Mouse (Mus musculus): ENCODE data around the gene Slc13a2.

Slc13a2 gene

DNA sequence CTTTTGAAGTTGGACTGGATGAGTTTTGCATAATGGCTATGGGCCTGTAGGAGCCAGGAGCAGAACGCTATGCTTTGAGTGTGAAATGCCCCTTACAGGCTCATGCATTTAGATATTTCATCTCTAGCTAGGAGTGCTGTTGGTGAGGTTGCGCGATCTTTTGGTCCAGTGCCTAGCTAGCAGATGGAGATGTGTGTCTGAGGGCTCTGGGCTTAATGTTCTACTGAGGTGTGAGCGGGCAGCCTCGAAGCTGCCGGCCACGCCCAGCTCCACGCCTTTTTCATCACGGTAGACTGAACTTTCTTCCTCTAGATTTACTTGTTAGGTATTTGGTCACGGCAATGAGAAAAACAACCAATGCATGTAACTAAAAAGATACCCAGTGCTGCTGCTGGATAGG is 9.2 kb upstream of the Slc13a2 start:
- DNase-seq, result peak; percentile 67

DNA sequence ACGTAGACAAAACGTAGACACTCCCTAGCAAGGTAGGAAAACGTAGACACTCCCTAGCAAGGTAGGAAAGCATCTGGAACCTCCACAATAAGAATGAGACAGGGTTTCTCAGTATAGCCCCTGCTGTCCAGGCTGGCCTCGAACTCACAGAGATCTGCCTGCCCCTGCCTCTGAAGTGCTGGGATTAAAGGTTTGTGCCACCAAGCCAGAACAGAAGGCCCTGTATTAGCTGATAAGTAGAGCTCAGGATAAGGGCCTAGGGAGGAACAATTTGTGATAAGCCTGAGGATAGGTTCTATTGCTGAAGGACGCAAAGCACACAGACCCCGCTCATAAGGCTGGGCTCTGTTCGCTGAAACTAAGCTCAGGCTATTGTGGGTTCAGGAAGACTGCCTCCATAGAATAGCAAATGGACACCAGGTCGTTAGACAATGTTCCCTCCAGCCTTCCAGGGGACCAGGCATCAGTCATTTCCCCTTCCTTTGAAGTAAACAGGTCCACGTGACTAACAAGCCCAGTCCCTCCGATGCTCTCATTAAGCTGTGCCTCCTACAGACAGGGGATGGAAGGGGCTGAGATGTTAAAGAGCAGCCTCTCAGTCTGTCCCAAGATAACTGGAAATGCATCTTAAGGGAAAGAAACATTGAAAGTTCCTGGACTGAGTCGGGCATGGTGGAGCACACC is 8.3 kb upstream of the Slc13a2 start:
- no peak for DNase-seq

DNA sequence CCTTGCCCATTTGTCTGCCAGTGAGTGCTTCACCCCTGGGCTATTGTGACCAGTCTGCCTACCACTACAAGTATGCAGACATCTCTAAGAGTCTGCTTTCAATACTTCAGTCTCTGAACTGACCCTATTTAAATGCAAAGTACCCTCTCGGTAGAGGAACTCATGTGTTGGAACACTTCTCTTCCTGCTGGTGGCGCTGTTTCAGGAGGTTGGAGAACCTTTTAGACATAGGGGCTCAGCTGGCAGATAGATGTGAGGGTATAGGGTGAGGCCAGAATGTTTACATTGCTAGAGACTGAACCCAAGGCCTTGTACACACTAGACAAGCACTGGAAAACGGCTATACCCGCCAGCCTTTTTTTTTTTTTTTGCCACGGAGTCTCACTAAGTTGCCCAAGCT is 6.3 kb upstream of the Slc13a2 start:
- DNase-seq, result no peak

DNA sequence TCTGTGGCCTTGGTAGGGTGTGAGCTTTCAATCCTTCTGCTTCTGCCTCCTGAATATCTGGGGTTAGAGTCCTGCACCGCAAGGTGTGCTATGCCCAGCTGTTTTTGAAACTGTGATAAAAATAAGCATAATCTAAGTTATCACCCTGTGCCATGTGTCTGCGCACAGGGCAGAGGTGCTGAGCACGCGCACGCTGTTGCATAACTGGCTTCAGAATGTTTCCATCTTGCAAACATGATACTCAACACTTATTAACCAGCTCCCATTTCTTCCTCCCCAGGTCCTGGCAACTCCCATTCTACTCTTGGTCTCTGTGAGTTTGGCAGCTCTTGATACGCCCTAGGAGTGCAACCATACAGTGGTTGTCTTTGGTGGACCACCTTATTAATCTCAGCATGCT is 5.6 kb upstream of the Slc13a2 start:
- DNase-seq, result no peak

DNA sequence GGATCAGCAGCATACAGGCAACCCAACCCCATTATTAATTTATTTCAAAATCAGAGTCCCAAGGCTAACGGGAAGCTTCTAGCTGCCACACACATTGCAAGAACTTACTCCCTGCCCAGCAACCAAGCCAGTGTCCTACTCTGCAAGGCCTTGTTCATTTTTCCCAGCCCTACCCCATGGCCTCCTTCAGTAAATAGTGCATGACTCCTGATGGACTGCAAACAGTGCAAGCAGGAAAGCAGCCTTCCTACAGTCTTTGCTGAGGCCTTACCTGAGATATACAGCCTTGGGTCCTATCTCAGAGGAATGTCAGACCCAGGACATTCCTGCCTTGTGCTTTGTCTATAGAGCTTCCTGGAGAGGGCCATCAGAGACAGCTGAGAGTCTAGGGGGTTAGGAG is 3.6 kb upstream of the Slc13a2 start:
- DNase-seq, result no peak

DNA sequence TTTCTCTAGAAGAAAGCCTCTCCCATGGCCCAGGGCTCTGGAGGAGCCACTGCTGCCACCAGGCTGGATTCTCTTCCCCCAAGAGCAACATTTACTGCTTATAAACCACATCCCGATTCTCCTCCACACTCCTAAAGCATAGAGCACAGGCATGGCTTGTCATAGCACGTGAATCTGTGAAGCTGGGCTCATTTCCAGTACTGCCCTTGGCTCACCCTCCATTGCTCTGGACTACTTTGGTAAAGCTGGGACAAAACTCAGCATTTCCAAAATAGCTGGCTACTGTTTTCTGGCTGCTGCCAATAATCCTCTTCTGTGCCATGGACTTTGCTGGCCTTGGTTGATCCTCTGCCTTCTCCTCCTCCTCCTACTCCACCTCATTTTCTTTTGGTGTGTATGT is 2.3 kb upstream of the Slc13a2 start:
- DNase-seq, result peak; percentile 60

DNA sequence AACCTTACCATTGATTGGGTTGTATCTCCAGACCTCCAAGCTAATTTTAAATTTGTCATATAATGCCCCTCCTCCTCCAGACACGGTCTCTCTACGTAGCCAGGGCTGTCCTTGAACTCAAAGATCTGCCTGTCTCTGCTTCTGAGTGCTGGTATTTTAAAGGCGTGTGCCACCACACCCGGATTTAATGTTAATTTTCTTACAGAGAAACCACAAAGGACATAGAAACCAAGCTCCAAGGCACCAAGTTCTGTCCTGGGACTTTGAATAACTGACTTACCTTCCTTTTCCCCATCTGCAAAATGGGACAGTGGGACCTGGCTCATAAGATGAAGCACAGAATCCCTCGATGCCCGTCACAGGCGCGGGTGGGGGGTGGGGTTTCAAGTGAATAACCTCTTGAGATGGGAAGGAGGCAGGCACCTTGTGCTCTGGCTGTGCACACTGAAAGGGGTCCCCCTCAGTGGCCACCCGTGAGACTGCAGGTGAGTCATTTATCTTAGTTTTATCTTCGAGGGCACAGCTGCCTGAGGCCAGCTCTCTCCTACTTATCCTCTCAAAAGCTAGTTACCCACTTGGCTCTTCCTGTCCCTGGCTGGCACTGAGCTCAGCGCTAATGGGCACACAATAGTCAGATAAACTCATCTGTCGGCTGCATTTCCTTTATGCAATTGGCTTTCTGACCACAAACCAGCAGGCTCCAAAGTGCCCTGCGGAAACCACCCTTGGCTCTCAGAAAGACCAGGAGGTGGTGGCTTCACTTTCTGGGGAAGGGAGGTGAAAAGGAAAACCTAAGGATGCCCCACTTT is 612 bp downstream of the Slc13a2 start:
- no peak for DNase-seq

DNA sequence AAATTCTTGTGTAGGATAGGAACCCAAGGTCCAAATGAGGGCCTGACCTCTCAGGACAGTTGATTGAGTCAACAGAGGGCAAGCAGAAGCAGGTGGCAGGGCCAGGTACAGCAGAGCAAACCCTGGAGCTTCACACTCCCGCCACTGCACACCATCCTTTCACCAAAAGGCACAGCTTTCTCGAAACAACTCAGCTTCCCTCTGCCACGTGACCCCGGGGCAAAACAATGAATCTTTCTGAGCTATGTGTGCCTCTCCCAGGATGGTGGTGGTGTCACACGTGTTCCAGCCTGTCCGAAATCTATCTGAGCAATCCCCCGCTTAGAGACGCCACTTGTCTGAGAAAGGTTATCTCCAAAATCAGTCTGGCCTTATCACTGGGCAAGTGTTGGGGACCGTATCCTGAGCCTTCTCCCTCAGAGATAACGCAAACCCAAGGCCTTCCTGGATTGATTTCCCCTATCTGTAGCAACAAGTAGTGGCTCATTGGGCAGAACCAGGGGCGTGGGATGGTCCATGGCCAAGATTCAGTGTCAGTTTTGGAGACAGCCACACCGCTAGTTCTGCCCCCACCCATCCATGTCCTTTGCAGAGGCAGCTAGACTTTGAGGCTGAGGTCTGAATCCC is 1.6 kb downstream of the Slc13a2 start:
- DNase-seq, result no peak

DNA sequence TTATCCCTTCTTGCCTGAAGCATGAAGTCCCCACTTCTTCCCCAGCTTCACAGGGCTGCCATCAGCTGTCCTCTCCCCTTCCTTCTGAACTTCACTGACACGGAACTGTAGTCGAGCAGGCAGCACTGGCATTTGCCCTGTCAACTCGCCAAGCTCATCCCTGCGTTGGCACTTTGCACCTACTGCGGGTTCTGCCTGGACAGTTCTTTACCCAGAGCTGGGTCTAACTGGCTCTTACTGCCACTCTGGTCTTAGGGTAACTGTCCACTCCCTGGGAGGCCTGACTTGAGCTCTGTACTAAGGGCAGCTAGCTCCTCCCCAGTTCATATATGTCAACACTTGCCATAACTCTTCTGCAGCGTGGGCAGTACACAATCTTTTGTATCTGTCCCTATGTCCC is 5.2 kb downstream of the Slc13a2 start:
- peak; percentile 56 to 57 for DNase-seq

DNA sequence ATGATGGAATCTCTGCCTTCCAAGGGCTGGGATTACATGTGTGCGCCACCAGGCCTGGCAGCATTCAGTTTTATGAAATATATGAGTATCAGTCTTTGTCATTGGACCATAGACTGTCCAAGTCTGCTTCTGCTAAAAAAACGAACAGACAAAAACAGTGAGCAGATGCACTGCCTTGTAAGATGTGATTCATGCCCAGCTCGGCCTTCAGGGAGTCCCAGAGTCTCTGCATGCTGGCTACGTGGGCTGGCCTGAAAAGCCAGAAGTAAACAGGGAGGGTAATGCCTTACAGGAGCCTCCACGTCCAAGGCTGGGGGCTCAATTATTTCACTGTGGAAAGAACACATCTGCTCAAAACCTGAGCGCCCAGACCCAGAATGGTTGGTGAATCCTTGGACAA is 9.2 kb downstream of the Slc13a2 start:
- no peak for DNase-seq

DNA sequence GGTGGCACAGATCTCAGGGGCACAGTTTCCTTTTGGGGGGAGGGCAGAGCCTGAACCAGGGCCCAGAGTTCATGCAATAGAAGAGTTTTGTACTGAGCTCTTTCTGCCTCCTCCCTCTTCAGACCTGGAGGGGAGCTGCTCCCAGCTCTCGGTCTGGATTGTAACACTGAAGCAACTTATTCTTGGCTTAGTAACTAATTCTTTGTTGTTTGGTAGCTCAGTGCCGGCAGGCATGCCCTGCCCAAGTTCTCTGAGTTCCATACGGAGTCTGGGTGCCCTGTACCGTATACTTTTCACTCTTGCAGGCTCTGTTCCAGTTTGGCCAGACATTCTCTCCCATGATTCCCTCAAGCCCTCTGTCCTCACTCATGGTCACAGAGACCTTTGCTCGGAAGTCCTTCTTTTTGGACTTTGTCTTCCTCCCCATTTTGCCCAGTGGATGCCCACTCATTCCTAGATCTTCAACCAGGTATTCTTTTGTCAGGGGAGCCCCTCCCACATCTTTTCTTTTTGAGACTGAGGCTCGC is 9.6 kb downstream of the Slc13a2 start:
- no peak for DNase-seq

DNA sequence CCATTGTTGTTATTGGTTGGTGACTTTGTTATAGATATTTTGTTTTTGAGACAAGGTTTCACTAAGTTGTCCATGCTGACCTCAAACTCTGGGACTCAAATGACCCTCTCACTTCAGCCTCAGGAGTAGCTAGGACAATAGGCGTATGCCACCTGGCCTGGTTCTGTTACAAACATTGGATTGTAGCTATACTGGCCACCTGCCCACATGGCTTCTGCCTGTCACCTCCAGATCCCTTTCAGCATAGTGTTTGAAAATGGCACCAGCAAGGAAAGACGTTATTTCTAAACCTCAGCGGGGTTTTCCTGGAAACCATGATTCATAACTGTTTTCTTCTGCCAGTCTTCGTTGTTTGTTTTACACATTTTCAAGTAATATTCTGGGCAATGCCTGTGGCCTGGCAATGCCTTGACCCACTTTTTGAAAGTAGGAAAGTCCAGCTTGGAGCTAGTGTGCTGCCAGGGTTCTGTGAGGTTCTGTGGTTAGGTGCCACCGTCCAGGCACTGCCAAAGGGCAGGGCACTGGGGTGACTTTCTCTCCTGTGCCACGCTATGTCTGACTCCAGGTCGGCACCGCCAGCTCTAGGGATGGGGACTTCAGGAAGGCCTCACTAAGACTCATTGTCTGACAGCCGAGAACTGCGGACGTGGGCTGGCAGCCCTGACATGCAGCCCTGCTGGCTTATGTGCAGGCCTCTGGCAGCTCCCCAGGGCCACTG is 10.3 kb downstream of the Slc13a2 start:
- DNase-seq, result peak; percentile 59 to 72

DNA sequence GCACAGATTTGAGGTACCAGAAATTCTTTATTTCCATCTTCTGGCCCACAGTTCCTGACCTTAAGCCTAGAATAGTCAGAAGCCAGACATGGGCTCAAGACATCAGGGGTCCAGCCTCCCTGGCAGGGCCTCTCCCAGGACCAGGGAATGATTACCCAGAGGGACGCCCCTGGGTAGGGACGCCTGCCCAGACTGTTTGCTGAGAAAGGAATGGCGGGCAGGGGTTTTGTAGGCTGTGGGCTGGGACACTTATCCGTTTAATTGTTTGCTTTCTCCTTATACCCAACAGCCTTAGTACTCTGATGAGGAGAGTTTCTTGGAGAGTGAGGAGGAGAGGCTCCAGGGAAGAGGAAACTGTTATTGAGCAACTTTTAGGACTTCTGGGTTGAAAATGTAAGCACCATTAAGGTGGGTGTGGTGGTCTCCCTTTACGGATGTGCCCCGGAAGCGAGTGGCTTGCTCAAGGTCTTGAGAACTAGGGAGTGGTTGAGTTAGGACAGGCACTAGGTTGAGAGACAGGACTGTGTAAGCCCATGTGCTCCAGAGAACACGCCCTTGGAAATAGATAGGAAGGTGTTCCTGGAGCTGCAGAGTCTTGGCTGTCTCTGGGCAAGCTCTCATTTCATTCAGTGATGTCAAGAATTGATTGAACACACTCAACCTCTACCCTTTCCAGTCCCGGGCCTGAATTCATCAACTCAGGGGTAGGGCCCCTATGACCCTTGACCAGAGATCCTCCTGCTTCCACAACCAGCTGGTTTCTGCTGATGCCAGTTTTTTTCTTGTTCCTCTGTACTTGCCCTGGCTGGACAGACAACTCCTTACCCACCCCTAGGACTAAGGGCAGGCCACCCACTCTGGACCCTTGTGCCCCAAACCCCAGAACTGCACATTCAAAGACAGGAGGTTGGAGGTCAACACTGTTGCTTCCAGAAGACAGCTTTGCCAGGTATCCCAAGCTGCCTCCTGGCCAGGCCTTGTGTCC is 13.5 kb downstream of the Slc13a2 start:
- DNase-seq, result no peak

DNA sequence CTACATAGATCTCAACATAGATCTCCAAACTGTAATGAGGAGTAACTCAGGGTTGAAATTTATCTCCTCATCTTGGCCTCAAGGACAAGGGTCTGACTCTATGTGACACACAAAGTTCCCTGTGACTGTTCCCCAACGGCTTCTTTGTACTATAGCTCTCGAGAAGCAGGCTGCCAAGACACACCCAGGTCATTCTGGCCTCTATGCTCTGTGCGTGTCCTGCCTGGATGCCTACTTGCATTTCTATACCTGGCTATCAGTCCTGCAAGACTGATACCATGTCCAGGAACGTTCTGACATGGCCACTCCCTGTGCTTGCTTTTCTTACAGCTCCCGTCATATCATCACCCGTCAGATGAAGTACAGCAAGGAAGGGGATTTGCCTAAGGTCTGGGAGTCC is 20.0 kb downstream of the Slc13a2 start:
- DNase-seq, result no peak

DNA sequence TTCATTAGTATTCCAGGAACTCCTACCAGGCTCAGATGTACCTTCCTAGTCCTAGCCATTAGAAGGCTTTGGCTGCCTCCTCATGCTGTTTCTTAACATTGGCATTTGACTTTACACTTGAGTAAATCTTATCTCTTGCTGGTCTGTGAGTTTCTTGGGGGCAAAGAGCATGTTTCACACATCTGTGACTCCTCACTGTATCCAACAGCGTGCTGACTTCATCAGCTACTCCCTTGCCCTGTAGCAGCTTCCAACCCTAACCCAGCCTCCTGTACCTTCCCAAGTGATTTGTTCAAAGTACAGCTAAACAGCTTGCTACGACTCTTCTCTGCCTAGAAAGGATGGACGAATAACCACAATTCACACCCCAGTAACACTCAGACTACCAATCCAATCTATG is 20.5 kb downstream of the Slc13a2 start:
- no peak for DNase-seq

DNA sequence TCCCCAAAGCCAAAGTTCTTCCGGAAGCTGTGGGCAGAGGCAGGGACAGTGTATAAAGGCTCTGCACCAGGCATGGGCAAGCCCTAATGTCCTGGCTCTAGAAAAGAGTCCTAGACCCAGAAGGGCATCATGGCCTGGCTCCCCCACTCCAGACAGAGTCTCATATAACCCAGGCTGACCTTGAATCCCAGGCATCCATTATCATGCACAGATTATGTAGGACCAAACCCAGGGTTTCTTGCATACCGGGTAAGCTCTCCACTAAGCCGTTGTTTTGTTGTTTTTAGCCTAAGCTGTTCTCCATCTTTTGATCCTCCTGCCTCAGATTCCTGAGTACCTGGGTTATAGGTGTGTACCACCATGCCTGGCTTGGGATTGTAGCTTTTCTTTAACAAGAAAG is 21.1 kb downstream of the Slc13a2 start:
- no peak for DNase-seq

DNA sequence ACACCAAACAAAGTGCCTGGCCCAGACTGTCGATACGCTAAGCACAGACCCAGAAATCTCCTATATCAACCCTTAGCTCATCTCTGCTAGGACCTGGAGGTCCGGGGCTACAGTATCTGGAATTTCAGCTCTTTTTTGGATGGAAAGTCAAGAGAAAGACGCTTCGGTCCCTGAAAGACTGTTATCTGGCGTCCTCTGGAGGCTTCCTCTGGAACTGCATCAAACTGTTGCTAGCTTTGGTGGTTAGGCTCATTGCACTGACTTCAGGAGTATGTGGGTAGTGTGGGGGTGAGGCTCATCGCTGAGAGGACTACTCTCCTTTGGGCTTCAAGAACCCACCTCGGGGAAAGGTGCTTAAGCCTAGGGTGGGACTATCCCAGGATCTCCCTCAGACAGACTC is 22.3 kb downstream of the Slc13a2 start:
- peak; percentile 89 to 93 for DNase-seq

DNA sequence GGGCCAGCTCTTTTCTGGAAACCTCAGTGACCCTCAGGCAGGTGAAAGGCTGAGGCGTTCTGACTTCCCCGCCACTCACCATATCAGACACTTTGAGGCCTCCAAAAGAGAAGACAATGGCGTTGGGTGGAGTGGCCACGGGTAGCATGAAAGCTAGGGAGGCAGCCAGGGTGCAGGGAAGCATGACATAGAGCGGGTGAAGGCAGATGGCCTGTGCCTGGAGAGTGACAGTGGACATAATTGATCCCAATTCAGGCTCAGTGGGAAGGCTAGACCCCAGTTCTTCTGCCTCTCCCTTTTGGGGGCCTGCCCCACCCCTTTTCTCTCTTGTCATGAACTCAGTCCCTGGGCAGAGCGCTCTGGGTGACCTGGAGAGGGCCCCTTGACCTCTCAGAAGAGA is 23.8 kb downstream of the Slc13a2 start:
- peak; percentile 52 for DNase-seq

DNA sequence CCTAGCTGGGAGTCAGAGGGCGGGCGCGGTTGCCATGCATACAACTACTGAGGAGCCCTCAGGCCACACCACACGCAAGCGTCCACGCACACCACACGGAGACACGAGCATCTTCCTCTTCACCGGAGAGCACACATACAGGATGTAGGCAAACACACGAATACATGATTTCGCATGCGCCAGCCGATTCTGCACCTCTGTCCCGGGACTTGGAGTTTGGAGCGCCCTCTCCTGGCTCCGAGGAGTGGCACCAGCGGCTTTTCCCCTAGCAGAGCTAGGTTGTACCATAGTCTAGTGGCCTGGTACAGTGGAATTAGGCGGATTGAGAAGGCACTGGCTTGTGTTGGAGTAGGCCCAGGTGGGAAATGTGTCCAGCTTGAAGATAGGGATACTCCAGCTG is 24.6 kb downstream of the Slc13a2 start:
- peak; percentile 87 to 89 for DNase-seq

DNA sequence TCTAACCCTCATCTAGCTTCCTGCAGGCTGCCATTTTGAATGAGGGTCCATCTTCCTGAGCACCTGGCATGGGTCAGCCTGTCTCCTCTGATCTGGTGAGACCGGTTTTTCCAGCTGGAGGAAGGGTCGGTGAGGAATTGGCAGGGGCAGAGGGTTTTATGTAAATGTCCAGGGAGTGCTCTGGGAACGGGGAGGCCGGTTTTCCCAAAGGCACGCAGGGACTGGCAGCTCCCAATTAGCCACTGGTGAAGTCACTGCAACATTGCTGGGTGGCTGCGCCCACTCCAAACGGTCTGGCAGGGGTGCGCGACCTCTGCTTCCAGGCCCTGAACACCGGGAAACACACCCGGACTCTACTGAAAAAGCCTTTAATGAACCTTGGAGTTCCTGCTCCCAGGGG is 25.1 kb downstream of the Slc13a2 start:
- DNase-seq, result no peak

DNA sequence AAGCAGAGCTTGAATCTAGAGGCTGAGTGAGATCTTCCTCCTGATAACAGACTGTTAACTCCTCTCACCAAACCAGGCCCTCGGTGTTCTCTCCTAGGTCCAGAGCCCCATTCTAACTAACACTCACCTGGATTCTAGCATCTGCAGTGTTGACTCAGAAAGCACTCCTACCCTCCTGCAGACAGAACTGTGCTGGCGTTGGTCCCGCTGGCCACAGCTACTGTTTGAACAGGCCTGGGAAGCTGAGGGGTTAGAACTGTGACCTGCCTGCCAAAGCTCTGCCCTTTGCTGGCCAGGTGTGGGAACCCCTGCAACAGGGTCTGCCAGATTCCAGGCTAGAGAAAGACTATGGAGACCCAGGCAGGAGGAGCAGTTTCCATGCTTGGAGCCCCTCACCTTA is 29.3 kb downstream of the Slc13a2 start:
- DNase-seq, result no peak

DNA sequence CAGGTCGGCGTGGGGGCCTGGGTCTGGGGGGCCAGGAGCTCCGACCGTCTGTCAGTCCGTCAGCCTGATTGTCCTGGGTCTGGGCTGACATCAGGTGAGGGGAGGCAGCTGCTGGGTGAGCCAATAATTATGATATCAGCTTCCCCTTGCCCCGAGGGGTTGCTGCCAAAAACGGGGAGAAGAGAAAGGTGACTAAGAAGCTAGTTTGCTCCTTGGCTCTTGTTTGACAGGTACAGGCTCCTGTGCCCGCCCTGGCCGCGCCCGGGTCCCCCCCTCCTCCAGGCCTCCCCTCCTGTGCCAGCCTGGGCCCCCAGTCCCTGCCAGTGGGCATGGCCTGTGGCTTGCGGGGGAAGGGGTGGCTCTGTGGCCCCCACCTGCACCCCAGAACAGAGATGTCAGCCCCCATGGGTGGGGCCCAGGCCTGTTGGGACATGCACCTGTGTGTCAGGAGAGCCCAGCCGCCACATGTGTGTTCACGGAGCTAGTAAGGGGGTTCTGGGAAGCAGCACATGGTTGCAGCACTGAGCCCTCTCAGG is 35.4 kb downstream of the Slc13a2 start, which contains the start of gene Foxn1:
TSS of gene Foxn1 (minus strand) at position 51 of the 536 bp plus-strand sequence.
- DNase-seq, result no peak
